Mouse (Mus musculus): ENCODE measurements around the gene Yif1b. TPM values are rescaled to one million over a fixed set of nuclear protein-coding genes. Genes with fewer than 3 reads are reported as not detected.

Yif1b gene
- polyA plus RNA-seq, 1 experiment from 2014 or later, result 91.8 TPM

GRCm38 (mm10) chr7:29214236-29214635 lies 23.9 kb upstream of the Yif1b start:
- no peaks in the 10 kb centered on the region for H3K9me3 ChIP-seq (ENCODE audit: control insufficient read depth, low read length)
- 71% methylated on average over 2 of the region's 2 CpGs for WGBS
- peaks cover 13% of the 10 kb centered on the region for H3K27me3 ChIP-seq (ENCODE audit: control insufficient read depth, insufficient read depth, low read length)
- H3K27ac ChIP-seq (ENCODE audit: low read depth, low read length), result no peak overlapping the region
- ATAC-seq (ENCODE audit: low FRiP score), result no peak
- no peak overlapping the region for H3K9ac ChIP-seq (ENCODE audit: low read depth, low read length)
- no peak overlapping the region for H3K4me2 ChIP-seq (replicated peaks; ENCODE audit: low read depth, low read length)
- DNase-seq (ENCODE audit: low spot score), result no peak
- H3K36me3 ChIP-seq (ENCODE audit: control insufficient read depth, insufficient read depth, low read length), result no peaks in the 10 kb centered on the region
- no peaks in the 10 kb centered on the region; the same call in 1 of the 2 replicates for H3K4me1 ChIP-seq (replicated peaks; ENCODE audit: control insufficient read depth, insufficient read depth, low read length)
- H3K4me3 ChIP-seq (ENCODE audit: low read depth, low read length), result no peak overlapping the region; the same call in 1 of the 2 replicates

DNA sequence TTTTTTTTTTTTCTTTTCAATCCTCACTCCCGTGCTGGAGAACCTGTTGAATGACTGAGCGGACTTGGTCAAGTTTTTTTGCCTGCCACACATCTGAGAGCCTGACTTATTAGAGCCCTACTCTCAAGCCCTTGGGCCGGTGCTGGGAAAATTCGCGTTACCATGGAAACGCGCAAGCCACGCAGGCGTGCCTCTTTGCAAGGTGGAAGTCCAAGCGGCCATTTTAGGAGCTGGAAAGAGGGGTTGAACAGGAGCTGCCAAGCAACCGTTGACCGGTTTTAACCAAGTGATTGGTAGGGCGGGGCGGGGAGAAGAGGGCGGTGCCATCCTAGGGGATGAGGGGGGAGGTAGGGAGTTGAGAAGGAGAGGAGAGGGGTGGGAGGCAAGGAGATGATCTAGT lies 23.3 kb upstream of the Yif1b start:
- Histone ChIP-seq H3K4me3 (ENCODE audit: low read depth, low read length) (no peak overlapping the region), H3K9me3 (ENCODE audit: control insufficient read depth, low read length) (no peaks in the 10 kb centered on the region), H3K27ac (ENCODE audit: low read depth, low read length) (no peak overlapping the region), H3K36me3 (ENCODE audit: control insufficient read depth, insufficient read depth, low read length) (no peaks in the 10 kb centered on the region), H3K4me2 (replicated peaks; ENCODE audit: low read depth, low read length) (no peak overlapping the region), H3K4me1 (replicated peaks; ENCODE audit: control insufficient read depth, insufficient read depth, low read length) (no peaks in the 10 kb centered on the region; the same call in 1 of the 2 replicates), H3K27me3 (ENCODE audit: control insufficient read depth, insufficient read depth, low read length) (peaks cover 13% of the 10 kb centered on the region), H3K9ac (ENCODE audit: low read depth, low read length) (no peak overlapping the region)
- ATAC-seq (ENCODE audit: low FRiP score) (no peak), DNase-seq (ENCODE audit: low spot score) (peak; percentile 10)
- 42% methylated on average over 15 of the region's 15 CpGs for WGBS

- Histone ChIP-seq H3K27ac (ENCODE audit: low read depth, low read length) (no peak overlapping the region), H3K4me1 (replicated peaks; ENCODE audit: control insufficient read depth, insufficient read depth, low read length) (no peaks in the 10 kb centered on the region; the same call in none of the 2 replicates), H3K9me3 (ENCODE audit: control insufficient read depth, low read length) (no peaks in the 10 kb centered on the region), H3K4me3 (ENCODE audit: low read depth, low read length) (no peak overlapping the region), H3K4me2 (replicated peaks; ENCODE audit: low read depth, low read length) (peak overlapping the region; percentile 2; the same call in 1 of the 2 replicates), H3K36me3 (ENCODE audit: control insufficient read depth, insufficient read depth, low read length) (no peaks in the 10 kb centered on the region), H3K27me3 (ENCODE audit: control insufficient read depth, insufficient read depth, low read length) (no peaks in the 10 kb centered on the region), H3K9ac (ENCODE audit: low read depth, low read length) (peak overlapping the region; percentile 8; the same call in 1 of the 2 replicates)
- peak; percentile 62 for DNase-seq (ENCODE audit: low spot score)
- no peak for ATAC-seq (ENCODE audit: low FRiP score)
- 10% methylated on average over 16 of the region's 16 CpGs for WGBS
Observed at GRCm38 (mm10) chr7:29224756-29225394, 13.3 kb upstream of the Yif1b start.

GRCm38 (mm10) chr7:29225520-29225919 lies 12.6 kb upstream of the Yif1b start:
- WGBS, result 74% methylated on average over 13 of the region's 13 CpGs
- H3K9ac ChIP-seq (ENCODE audit: low read depth, low read length), result no peak overlapping the region
- no peaks in the 10 kb centered on the region for H3K9me3 ChIP-seq (ENCODE audit: control insufficient read depth, low read length)
- no peaks in the 10 kb centered on the region; the same call in none of the 2 replicates for H3K4me1 ChIP-seq (replicated peaks; ENCODE audit: control insufficient read depth, insufficient read depth, low read length)
- no peak overlapping the region for H3K4me3 ChIP-seq (ENCODE audit: low read depth, low read length)
- H3K27ac ChIP-seq (ENCODE audit: low read depth, low read length), result no peak overlapping the region
- DNase-seq (ENCODE audit: low spot score) (no peak), ATAC-seq (ENCODE audit: low FRiP score) (no peak)
- H3K27me3 ChIP-seq (ENCODE audit: control insufficient read depth, insufficient read depth, low read length), result peaks cover 2% of the 10 kb centered on the region; the same call in 1 of the 2 replicates
- H3K4me2 ChIP-seq (replicated peaks; ENCODE audit: low read depth, low read length), result 0 out of 2 replicates have a peak overlapping the region, but pooled peaks have one; percentile 2
- H3K36me3 ChIP-seq (ENCODE audit: control insufficient read depth, insufficient read depth, low read length), result no peaks in the 10 kb centered on the region

DNA sequence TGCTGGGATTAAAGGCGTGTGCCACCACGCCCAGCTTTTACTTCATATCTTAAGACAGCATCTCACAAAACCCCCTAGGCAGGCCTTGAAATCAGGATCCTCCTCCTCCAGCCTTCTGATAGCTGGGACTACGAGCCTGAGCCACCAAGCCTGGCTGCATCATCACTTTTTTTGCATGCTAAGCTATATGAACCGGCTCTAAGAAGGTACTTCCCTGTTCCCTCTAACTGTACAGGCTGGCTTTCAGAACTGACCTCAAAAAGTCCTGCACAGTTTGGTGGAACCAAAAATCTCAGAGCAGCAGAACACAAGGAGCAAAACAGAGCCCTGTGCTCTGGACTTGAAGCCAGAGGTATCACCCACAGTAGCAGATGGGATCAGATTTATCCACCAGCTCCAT lies 9.9 kb upstream of the Yif1b start:
- H3K4me3 ChIP-seq (ENCODE audit: low read depth, low read length), result no peak overlapping the region

GRCm38 (mm10) chr7:29230560-29230959 lies 7.6 kb upstream of the Yif1b start:
- DNase-seq (ENCODE audit: low spot score) (no peak), ATAC-seq (ENCODE audit: low FRiP score) (no peak)
- H3K4me2 ChIP-seq (replicated peaks; ENCODE audit: low read depth, low read length), result no peak overlapping the region
- H3K27me3 ChIP-seq (ENCODE audit: control insufficient read depth, insufficient read depth, low read length), result peaks cover 25% of the 10 kb centered on the region
- H3K27ac ChIP-seq (ENCODE audit: low read depth, low read length), result no peak overlapping the region
- no peaks in the 10 kb centered on the region; the same call in none of the 2 replicates for H3K4me1 ChIP-seq (replicated peaks; ENCODE audit: control insufficient read depth, insufficient read depth, low read length)
- no peak overlapping the region for H3K4me3 ChIP-seq (ENCODE audit: low read depth, low read length)
- H3K9ac ChIP-seq (ENCODE audit: low read depth, low read length), result no peak overlapping the region
- H3K36me3 ChIP-seq (ENCODE audit: control insufficient read depth, insufficient read depth, low read length), result no peaks in the 10 kb centered on the region
- 15% methylated on average over 3 of the region's 3 CpGs for WGBS
- H3K9me3 ChIP-seq (ENCODE audit: control insufficient read depth, low read length), result no peaks in the 10 kb centered on the region

More for the DNA sequence above, 9.9 kb upstream of the Yif1b start:
- DNase-seq (ENCODE audit: low spot score) (no peak), ATAC-seq (ENCODE audit: low FRiP score) (no peak)
- H3K9ac ChIP-seq (ENCODE audit: low read depth, low read length), result no peak overlapping the region
- no peak overlapping the region for H3K27ac ChIP-seq (ENCODE audit: low read depth, low read length)
- peaks cover 25% of the 10 kb centered on the region for H3K27me3 ChIP-seq (ENCODE audit: control insufficient read depth, insufficient read depth, low read length)
- 77% methylated on average over 4 of the region's 4 CpGs for WGBS
- H3K4me1 ChIP-seq (replicated peaks; ENCODE audit: control insufficient read depth, insufficient read depth, low read length), result no peaks in the 10 kb centered on the region; the same call in none of the 2 replicates
- H3K4me2 ChIP-seq (replicated peaks; ENCODE audit: low read depth, low read length), result no peak overlapping the region
- H3K9me3 ChIP-seq (ENCODE audit: control insufficient read depth, low read length), result no peaks in the 10 kb centered on the region
- H3K36me3 ChIP-seq (ENCODE audit: control insufficient read depth, insufficient read depth, low read length), result no peaks in the 10 kb centered on the region

- Histone ChIP-seq H3K9ac (ENCODE audit: low read depth, low read length) (no peak overlapping the region), H3K4me2 (replicated peaks; ENCODE audit: low read depth, low read length) (no peak overlapping the region), H3K4me3 (ENCODE audit: low read depth, low read length) (no peak overlapping the region), H3K27me3 (ENCODE audit: control insufficient read depth, insufficient read depth, low read length) (peaks cover 25% of the 10 kb centered on the region), H3K27ac (ENCODE audit: low read depth, low read length) (no peak overlapping the region), H3K4me1 (replicated peaks; ENCODE audit: control insufficient read depth, insufficient read depth, low read length) (no peaks in the 10 kb centered on the region; the same call in 1 of the 2 replicates), H3K36me3 (ENCODE audit: control insufficient read depth, insufficient read depth, low read length) (no peaks in the 10 kb centered on the region), H3K9me3 (ENCODE audit: control insufficient read depth, low read length) (no peaks in the 10 kb centered on the region)
- DNase-seq (ENCODE audit: low spot score), result no peak
- ATAC-seq (ENCODE audit: low FRiP score), result no peak
- WGBS, result 54% methylated on average over 3 of the region's 3 CpGs
Observed at GRCm38 (mm10) chr7:29231517-29231916, 6.6 kb upstream of the Yif1b start.

DNA sequence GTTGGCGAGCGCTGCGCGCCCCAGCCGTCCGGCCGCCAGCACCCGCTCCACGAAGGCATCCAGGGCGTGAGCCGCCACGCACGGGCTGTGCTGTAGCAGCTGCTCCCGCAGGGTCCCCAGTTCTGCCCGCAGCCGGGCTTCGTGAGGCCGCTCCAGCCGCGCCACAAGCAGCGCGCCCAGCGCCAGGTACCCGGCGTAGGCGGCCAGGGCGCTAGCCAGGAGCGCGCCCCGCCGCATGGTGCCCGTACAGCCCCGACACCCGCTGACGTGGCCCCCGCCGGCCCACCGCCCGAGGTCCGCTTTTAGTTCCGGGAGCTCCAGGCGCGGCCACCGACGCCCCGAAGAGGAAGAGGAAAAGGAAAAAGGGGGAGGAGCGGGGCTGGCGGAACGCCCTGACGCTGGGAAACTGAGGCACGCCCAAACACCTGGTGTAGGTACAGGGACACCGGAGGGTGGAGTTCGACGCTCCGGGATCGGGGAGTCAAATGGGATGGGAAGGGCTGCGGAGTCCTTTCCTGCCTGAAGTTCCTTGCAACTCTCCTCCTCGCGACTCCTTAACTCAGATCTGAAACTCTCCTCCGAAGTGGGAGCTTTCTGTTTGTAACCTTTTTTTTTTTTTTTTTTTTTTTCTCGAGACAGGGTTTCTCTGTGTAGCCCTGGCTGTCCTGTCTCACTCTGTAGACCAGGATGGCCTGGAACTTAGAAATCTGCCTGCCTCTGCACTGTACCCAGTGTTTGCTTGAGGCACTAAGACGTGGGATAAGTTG lies 5.7 kb upstream of the Yif1b start, which contains the start of gene Kcnk6:
Kcnk6 (minus strand) TSS at position 269 of the 767 bp plus-strand sequence.
- Histone ChIP-seq H3K36me3 (ENCODE audit: control insufficient read depth, insufficient read depth, low read length) (no peaks in the 10 kb centered on the region), H3K9ac (ENCODE audit: low read depth, low read length) (peak within 1 kb of the TSS; percentile 45), H3K4me3 (ENCODE audit: low read depth, low read length) (peak within 1 kb of the TSS; percentile 39), H3K4me1 (replicated peaks; ENCODE audit: control insufficient read depth, insufficient read depth, low read length) (no peaks in the 10 kb centered on the region; the same call in 1 of the 2 replicates), H3K4me2 (replicated peaks; ENCODE audit: low read depth, low read length) (peak within 1 kb of the TSS; percentile 82), H3K27me3 (ENCODE audit: control insufficient read depth, insufficient read depth, low read length) (peaks cover 25% of the 10 kb centered on the region), H3K9me3 (ENCODE audit: control insufficient read depth, low read length) (no peaks in the 10 kb centered on the region), H3K27ac (ENCODE audit: low read depth, low read length) (no peak within 1 kb of the TSS)
- ATAC-seq (ENCODE audit: low FRiP score), result peak; percentile 45; the same call in 1 of the 2 replicates
- WGBS, result 1% methylated on average over 62 of the region's 62 CpGs
- peak; percentile 43 for DNase-seq (ENCODE audit: low spot score)

Data from hindbrain, embryonic 11.5 days (tissue).